Mouse (Mus musculus) MEL (cell line): ENCODE measurements around the gene Inpp5d.

ENCODE experiments used
- CHD2 ChIP-seq: IDR thresholded peaks from 2 replicates; pipeline ENCODE4 v1.6.1; 2011; ENCODE audit warnings: low read length, improper control_type of control experiment
- CTCF ChIP-seq, 3 experiments: IDR thresholded peaks in 2 of 3; conservative IDR thresholded peaks in 1 of 3; 2 replicates each; pipeline ENCODE4 v1.5.1; 2011 to 2012; ENCODE audit warnings: low read length in 3 of 3, low read depth in 2 of 3, mild to moderate bottlenecking in 2 of 3, improper control_type of control experiment in 1 of 3, inconsistent platforms in 1 of 3, mixed read lengths in 1 of 3, moderate library complexity in 1 of 3; ENCODE audit not compliant: control insufficient read depth in 1 of 3, insufficient read depth in 1 of 3, poor library complexity in 1 of 3, severe bottlenecking in 1 of 3
- GATA1 ChIP-seq: IDR thresholded peaks from 2 replicates; pipeline ENCODE4 v1.6.1; 2011; ENCODE audit warnings: low read depth, low read length, improper control_type of control experiment
- JUND ChIP-seq: IDR thresholded peaks from 2 replicates; pipeline ENCODE4 v1.6.1; 2011; ENCODE audit warnings: low read depth, mild to moderate bottlenecking, improper control_type of control experiment, low read length
- NRF1 ChIP-seq: IDR thresholded peaks from 2 replicates; pipeline ENCODE4 v1.6.1; 2014; ENCODE audit warnings: low read depth, mild to moderate bottlenecking, inconsistent platforms, low read length, improper control_type of control experiment, moderate library complexity; ENCODE audit not compliant: poor library complexity, insufficient read depth, severe bottlenecking
- POLR2A ChIP-seq, 2 experiments: IDR thresholded peaks; 2 replicates each; pipeline ENCODE4 v1.6.1; 2011 to 2012; ENCODE audit warnings: low read length in 2 of 2, mild to moderate bottlenecking in 2 of 2, control low read depth in 1 of 2, improper control_type of control experiment in 1 of 2, low read depth in 1 of 2, moderate library complexity in 1 of 2; ENCODE audit not compliant: control insufficient read depth in 1 of 2, insufficient read depth in 1 of 2, poor library complexity in 1 of 2
- USF1 ChIP-seq: IDR thresholded peaks from 2 replicates; pipeline ENCODE4 v1.6.1; 2014; ENCODE audit warnings: low read depth, mild to moderate bottlenecking, inconsistent platforms, low read length, improper control_type of control experiment, moderate library complexity

DNA sequence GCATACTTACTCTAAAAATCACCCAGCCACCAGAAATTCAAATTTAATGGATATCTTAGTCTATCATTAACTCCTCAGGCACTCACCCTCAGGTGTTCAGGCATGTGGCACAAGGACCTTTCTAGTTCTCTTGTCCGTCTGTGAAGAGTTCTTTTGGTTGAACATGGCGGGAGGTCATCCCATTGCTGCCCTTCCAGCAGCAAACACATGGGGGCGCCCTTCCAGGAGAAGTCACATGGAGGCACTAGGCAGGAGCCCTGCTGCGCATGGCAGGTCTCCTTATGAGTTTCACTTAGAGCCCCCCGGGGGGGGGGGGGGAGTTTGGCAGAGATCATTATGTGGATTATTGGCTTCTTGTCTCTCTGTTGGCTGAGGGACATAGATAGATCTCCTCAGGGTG is 76.2 kb downstream of the Inpp5d start:
- TF ChIP-seq NRF1 (no peak), CTCF (IDR thresholded peaks at IDR 0.05 in 2 of 3, conservative IDR thresholded peaks at IDR 0.05 in 1 of 3; ENCODE audit: control insufficient read depth in 1 of 3, insufficient read depth in 1 of 3, low read depth in 2 of 3, low read length in 3 of 3, poor library complexity in 1 of 3, severe bottlenecking in 1 of 3) (peak; percentile 54 to 69 (median 60)), CHD2 (no peak), JUND (no peak), USF1 (peak; percentile 55), POLR2A (IDR thresholded peaks at IDR 0.05; ENCODE audit: control insufficient read depth in 1 of 2, insufficient read depth in 1 of 2, low read depth in 1 of 2, low read length in 2 of 2, poor library complexity in 1 of 2) (no peak), GATA1 (no peak)
